Mouse (Mus musculus): ENCODE measurements around the gene Crisp1.

Crisp1 gene

DNA sequence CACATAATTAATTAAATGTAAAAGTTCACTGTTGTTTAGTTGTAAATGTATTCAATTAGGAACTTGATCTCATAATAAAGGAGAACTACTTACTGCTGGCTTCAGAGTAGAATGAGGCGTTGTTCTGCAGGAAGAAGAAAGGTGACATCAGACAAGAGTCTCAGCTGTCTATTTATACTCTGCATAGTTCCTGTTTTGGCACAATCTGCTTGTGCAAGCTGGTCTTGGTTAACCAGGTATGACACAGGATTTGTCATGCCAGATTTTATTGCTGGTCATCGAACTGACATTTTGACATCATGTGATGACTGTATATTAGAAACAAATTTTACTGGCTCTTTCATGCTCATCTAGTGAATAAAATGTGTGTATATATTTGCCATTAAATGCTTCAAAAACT, at the start of gene Crisp1:
TSS of gene Crisp1 (minus strand) at position 146 of the 400 bp plus-strand sequence.
- DNase-seq (ENCODE audit: low spot score), result no peak

DNA sequence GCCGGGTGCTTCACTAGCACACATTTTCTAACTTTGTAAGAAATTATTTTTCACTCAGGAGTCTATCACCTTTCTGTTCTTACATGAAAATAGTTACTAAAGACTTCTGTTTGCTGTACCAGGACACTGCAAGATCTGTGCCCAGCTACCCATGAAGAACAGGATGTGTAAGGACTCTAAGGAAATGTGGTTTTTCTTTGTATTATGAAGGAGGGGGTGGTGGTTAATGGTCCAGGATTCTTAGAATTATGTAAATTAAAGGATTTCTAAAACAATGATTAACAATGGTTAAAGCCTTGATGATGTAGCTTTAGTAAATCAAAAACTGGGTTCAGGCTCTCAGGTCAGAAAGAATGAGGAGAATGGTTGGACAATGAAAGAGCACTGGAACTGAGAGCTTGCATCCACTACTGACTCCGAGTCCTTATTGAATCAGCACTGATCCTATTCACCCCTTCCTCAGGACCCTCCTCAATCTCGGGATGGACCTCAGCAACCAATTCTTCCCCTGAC, 23.5 kb upstream of the Crisp1 start:
- no peak for DNase-seq (ENCODE audit: low spot score)

DNA sequence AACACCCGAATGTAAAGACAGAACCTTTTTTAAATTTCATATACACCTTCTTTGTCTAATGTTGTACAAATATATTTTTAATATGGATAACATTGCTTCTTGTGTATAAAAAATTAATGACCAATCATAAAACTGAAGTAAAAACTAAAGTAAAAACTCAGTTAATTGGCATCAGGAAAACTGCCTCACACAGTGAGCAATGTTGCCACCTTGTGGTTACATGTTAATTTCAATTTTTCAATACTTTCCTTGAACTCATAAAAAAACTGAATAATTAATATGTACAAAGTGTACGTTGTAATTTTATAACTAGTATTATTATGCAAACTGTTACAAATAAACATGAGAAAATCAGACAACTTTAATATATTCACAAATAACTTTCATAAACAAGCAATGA, 33.6 kb downstream of the Crisp1 start:
- no peak for DNase-seq (ENCODE audit: low spot score)

DNA sequence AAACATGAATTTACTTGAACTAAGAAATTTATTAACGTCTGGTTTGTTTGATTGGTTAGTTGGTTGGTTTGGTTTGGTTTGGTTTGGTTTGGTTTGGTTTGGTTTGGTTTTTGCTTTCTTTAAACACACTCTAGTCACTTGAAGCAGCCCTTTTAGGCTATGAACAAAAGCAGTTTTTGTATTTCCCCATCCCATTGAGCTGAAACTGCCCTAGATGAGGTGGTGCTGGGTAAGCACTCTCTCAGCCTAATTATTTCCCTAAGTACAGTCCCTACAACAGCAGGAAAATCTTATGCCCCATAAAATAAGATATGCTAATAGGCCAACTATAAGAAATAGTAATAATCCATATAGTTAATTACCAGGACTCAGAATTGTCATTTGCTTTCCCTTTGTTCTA, 43.5 kb downstream of the Crisp1 start:
- DNase-seq (ENCODE audit: low spot score), result no peak

DNA sequence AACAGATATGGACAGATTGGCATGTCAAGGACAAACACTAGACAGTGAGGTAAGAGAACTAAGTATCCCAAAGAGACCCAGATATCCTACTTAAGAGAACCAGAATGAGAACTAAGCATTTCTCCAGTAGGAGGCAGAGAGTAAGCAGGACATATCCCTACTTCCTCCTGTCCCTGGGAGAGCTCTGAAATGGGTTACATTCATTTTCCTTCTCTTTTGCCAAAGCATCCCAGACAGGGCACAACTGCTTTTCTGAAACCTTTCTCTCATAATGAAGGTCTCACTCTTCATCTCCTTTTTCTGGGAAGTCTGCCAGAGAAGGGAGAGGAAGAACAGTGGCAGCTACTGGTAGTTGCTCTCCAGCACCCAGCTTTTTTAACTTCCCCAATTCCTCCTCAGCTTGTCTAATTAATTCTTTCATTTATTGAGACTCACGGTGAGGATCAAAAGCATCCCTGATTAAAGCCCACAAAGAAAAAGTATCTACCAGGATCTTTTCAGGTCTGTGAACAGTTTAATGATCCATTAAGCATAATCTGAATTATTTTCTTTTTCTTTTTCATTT, 44.0 kb downstream of the Crisp1 start:
- DNase-seq (ENCODE audit: low spot score), result no peak

DNA sequence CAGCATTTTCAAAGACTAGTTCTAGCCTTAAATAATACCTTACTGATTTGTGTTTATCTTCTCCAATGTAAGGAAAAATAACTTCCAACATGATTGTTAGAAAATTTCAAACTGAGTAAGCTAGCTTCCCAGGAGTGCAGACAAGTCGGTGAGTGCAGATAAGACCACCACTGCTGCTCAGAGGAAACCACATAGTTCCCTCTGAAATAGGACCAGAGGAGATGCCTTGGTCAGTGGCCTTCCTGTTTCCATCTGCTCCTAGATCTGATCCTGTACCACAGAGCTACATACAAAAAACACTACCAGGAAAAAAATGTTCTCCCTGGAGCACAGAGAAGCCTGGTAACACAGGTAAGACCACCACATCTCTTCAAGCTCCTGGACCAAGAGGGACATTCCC, 66.5 kb downstream of the Crisp1 start:
- no peak for DNase-seq (ENCODE audit: low spot score)
